Mouse (Mus musculus): ENCODE results near the gene Ctbp2.

Gene Ctbp2

DNA sequence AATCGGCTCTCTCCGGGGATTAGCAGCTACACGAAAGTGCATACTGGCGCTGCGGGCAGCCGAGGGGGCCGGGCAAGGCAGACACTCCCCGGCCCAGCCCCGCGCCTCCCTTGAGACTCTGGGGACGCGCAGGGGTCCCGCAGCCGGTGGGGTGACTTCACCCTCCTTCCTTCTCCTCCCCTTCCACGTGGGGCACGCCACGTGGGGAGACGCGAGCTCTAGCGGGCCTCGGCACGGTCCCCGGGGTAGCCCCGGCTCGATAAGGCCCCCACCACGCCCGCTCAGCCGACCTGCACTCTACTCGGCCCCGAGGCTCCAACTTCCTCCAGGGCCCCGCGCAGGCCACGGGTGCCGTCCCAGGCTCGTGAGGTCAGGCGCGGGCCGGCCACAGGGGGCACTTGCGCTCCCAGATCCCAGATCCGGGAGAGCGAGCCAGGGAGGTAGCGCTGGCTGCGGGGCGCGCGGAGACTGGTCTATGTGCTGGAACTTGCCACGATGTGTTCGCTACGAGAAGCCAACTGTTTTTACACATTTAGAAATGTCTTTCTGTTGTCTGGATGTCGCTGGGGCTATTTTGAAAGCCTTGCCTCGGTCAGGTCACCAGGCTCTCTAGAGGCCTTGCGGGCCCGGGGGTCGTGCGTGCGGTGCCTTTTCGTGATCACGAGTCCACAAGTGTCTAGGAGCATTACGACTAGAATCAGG, at the start of gene Ctbp2:
Gene Ctbp2 (minus strand): TSS at position 356 of the 702 bp plus-strand sequence.
- peak; percentile 83 for DNase-seq (ENCODE audit: low spot score)

- peak; percentile 61 for DNase-seq (ENCODE audit: low spot score)
These were observed 47.4 kb upstream of the Ctbp2 start for GRCm38 (mm10) chr7:133171403-133172032.

DNA sequence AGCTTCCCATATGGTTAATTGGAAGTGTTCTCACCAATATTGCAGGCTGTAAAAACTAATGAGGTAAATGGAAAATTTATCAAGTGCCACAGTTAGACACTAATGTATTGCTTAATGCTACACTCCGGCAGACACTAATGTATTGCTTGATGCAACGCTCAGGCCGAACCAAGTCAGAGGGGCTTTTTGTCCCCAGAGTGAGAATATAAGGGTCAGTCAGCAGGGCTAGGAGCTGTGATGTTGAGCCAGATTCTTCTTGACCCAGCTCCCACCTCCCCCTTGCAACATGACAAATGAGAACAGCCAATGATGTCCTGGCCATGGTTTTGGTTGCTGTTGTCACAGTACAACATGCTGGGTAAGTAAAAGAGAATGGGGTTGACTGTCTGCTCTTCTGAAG, 44.8 kb upstream of the Ctbp2 start:
- no peak for DNase-seq (ENCODE audit: low spot score)

- DNase-seq (ENCODE audit: low spot score): no peak
These were observed 43.7 kb upstream of the Ctbp2 start for GRCm38 (mm10) chr7:133167903-133168302.

DNA sequence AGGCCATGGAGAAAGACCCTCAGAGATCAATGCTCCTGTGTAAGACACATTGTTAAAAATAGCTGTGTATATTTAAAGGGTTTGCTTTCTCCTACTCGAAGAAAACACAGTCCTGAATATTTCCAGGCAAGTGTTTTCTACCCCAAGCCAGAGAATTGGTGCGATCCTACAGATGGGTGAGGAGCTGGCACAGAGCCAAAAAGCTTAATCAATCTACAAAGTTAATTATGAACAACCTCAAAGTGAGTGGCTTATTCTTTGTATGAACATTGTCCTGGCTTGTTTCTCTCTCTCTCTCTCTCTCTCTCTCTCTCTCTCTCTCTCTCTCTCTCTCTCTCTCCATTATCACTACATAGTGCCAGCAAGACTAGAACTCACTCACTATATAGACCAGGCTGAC, 40.6 kb upstream of the Ctbp2 start:
- DNase-seq (ENCODE audit: low spot score): no peak

DNA sequence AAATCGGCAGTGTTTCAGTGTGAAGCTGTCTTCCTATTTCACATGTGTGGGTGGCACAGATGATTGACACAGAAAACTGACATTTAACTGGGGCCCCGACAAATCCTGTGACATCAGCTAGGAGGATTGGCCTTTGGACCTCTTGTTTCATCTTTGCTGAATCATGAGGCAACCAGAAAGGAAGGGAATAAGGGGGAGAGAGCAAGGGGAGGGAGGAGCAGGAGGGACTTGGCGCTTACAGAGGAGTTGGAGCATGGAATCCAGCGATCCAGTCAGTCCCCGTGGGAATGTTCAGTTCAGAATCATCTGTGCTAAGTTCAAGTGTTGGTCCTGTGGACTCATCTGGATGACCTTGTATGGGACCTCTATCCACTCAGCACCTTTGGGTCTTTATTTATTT, 38.9 kb upstream of the Ctbp2 start:
- DNase-seq (ENCODE audit: low spot score): no peak

GRCm38 (mm10) chr7:133162131-133162530, 38.0 kb upstream of the Ctbp2 start:
- no peak for DNase-seq (ENCODE audit: low spot score)

DNA sequence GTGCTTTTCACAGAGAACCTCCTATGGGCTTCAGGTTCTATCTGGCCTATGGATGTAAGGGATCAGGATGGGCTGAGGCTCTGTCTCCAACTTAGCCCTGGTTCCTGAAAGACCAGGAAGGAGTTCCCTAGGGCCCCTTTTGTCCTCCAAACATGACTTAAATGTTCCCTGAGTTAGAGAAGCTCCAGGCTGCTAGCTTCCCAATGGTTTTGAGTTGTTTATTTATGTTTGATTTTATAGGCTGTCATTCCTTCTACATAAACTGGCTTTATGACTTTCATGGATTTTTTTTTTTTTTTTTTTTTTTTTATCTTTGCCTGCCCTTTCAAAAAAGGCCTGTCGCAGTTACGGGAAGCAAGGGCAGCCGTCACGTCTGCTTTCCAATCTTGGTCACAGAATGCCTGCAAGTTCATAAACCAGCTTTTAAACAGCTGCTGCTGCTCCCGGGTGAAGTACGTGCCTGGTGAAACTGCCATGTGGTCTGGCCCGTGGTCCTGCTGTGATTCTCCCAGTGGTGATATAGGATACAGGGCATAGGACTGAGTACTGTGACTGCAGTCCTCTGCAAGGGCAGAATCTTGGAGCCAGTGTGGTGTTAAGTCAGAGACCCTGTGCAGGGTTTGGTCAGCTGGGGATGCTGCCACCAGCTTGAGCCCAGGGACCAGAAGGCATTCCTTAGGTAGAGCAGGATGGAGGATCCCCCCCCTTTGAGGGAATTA, 37.4 kb upstream of the Ctbp2 start:
- DNase-seq (ENCODE audit: low spot score): no peak

DNA sequence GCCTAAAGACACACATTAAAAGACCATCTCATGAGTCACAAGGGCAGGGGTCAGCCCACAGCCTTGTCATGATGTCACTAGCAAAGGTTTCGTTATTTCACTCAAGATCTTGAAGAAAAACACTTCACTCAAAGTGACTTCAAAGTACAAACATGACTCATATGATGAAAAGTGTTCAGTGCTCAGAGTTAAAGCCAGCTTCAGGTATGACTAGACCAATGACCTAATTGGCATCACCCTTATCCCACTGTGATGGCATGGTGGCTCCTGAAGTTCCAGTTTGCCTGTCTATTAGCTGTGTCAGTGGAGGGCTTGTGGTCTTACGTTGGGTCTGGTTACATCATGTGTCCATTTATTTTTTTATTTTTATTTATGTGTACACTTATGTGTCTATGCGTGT, 35.4 kb upstream of the Ctbp2 start:
- DNase-seq (ENCODE audit: low spot score): no peak

GRCm38 (mm10) chr7:133155621-133156020, 31.5 kb upstream of the Ctbp2 start:
- DNase-seq (ENCODE audit: low spot score): no peak

- DNase-seq (ENCODE audit: low spot score): no peak
These were observed 30.7 kb upstream of the Ctbp2 start for GRCm38 (mm10) chr7:133154846-133155245.

DNA sequence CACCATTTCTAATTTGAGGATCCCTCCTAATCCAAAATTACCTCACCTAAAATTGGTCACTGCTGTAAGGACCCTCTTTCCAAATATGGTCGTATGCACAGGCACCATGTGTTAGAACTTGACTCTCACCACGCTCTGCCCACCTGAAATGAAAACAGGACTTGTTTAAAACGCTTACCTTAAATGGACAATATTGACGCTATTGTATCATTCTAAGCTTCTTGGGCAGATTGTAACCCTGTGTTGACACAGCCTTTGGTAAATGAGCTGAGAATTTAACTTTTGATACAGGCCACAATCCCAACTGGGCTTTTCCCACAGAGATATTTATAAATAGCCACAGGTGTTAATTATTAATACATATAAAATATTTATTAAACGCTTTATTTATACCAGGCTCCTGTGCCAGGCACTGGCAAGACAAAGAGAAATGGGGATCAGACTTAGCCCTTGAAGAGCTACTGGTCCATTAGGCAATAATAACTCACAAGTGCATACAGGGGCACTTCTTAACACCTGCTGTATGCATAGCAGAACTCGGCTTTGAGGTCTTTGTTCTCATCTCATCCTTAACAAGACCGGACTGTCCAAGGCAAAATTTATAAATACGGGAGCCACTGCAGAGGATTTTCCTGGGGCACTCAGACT, 15.7 kb upstream of the Ctbp2 start:
- DNase-seq (ENCODE audit: low spot score): no peak

DNA sequence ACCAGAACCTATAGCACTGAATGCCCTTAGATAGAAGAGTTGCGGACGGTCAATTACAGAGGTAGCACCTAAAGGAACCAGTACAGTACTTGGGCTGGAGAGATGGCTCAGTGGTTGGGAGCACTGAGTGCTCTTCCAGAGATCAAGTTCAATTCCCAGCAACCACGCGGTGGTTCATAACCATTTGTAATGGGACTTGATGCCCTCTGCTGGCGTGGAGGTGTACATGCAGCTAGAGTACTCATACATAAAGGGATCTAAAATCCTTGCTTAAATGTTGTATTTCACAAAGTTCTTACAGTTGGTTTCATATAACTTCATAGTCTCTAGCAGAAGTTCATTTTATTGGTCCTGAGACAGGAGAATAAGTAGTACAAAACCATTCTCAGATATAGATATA, 9.4 kb upstream of the Ctbp2 start:
- no peak for DNase-seq (ENCODE audit: low spot score)

DNA sequence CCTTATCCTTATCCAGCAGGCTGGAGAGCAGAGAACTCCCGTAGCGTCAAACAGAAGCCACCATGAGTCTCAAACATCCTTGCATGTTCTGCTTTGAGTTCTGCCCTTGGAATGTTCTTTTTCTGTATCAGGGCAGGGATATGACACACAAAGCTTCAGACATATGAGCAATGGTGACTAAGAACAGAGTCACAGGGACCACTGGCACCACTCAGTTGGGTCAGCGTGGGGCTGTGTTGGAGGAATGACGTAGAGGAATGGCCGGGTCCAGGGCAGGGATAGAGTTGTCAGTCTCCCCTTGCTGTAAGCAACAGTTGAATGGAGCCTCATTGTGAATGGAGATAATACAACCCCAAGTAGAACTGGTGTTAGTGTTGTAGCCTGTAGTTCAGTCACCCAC, 8.5 kb upstream of the Ctbp2 start:
- no peak for DNase-seq (ENCODE audit: low spot score)

DNA sequence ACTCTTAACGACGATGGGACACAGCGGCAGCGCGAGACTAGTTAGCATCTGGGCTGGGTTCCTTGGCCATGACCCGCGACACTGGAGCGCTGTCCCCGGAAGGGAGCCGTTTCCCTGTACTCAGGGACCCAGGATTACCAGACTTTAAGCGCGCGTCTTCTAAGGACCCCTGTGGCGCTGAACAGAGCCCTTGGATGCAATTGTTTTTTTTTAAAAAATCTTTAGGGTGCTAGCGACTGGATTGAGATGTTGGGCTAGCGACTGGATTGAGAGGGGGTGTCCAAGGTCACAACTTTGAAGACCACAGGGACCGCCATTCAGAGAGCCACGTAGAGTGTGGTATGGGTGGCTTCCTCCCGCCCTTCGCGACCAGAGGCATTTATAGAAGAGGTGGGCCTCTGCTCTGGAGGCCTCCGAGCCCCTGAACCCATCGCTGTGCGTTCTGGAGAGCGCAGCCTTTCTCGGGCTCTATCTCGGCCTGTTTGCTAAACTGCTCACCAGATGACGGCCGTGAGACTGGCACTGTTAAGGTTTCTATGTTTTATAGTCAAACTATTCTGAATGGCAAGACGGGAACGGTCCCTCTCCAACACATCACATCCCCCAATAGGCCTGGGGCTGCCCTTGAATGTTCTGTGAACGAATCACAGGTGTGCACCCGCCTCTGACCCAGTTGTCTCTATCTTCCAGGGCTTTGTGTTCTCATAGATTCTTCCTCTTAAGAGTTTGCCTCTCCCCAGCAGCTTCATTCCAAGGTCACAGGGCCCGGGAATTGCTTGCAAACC, 739 bp upstream of the Ctbp2 start:
- no peak for DNase-seq (ENCODE audit: low spot score)

GRCm38 (mm10) chr7:133123244-133123998, 733 bp downstream of the Ctbp2 start, which contains the start of gene Fgfr2:
Gene Fgfr2 (minus strand): TSS chr7:133123350.
- DNase-seq (ENCODE audit: low spot score): peak; percentile 52

DNA sequence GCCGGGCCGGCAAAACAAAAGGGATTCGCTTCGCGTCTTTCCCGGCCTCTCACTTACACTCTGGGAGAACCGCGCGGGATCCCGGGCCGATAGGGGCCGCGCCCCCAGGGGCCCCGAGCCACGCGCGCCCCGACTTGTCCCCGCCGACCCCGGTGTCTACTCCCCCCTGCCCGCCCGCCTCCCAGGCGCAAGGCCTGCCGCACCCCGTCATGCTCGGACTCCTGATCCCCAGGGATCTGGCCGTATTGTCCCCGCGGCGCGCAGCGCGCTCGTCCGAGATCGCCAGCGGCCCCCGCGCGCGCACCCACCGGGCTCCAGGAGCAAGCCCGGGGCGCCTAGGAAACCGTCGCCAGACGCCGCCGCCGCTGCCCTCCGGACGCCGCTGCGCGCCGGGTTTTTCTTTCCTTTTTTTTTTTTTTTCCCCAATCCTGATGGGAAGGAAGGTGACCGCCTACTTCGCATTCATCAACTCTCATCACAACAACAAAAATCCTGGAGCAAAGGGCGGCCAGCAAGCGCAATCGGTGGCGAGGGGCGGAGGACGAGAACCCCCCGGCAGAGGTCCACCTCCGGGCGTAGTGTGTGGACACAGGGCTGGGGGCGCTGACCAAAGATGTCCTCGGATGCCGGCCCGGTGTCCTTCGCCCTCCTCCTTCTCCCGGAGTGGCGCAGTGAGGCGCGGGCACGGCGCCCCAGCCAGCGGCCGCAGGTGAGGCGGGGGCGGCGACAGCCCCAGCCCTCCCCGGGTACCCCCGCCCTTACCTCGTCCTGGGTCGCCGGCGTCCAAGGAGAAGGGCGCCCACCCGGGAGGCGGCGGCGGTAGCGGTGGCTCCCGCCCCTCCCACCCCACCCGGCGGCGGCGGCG, 1.5 kb downstream of the Ctbp2 start:
- no peak for DNase-seq (ENCODE audit: low spot score)

DNA sequence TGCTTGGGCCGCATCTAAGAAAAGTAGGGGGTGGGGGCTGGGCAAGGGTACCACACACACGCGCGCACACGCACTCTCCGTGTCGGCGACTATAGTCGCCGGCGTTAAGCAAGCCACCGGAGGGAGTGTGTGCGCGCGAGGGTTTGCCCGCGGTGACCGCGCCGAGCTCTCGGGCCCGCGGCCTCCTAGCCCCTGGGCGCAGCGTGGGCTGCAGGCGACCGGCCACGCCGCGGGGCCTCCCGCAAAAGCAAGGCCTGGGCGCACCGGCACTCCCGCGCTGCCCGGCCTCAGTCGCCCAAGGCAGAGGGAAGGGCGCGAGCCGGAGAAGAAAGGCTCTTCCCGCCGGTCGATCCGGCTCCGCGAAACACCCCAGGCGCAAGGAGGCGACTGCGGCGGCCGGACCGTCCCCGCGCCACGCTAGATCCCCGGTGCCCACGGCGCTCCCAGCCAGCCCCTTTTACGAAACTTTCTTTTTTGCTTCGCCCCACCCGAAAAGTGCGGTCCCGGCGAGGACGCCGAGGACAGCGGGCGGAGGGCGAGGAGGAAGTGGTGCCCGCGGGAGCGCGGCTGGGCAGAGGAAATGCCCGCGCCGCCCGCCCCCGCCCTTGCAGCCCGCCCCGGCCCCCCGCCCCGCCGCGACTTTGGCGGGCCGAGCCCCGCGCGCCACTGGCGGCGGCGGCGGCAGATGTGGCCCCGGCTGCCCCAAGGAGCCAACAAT, 2.3 kb downstream of the Ctbp2 start:
- DNase-seq (ENCODE audit: low spot score): no peak

GRCm38 (mm10) chr7:133121080-133121607, 3.0 kb downstream of the Ctbp2 start:
- DNase-seq (ENCODE audit: low spot score): no peak

All from ovary, postnatal 14 days (tissue).